Mouse (Mus musculus): ENCODE results near the gene Bid. TPM values are rescaled to one million over a fixed set of nuclear protein-coding genes. Genes with fewer than 3 reads are reported as not detected.
"Not testable (repeated sequence)": the region's sequence is repeated elsewhere in the genome, so short reads cannot be mapped to it uniquely, and the experiment has no call there.

Bid gene
- polyA plus RNA-seq, 1 experiment from 2014 or later: 26.5 TPM

DNA sequence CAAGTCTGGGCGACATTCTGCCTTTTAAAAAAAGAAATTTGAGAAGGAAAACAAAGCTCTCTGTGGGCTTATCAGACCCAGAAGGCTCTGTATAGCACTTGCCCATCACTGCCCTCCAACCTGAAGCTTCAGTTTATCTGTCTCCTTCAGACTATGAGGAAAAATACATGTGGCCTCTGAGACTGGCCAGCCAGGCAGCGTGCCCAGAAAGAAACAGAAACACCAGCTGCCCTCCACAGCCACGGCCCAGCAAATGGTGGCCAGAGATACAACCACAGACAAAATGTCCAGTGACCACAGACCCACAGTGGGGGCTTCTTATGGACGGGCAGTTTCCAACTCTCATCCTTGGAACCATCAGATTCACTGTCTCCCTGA lies 2.1 kb downstream of the Bid start:
- no peak overlapping the region for H3K27ac ChIP-seq (ENCODE audit: low read depth)
- ATAC-seq (replicated peaks; ENCODE audit: low FRiP score, low TSS enrichment, low read depth): no peak
- WGBS: 83% methylated on average over 4 of the region's 4 CpGs
- H3K9me3 ChIP-seq (ENCODE audit: control insufficient read depth, low read length): no peaks in the 10 kb centered on the region
- no peak overlapping the region for H3K4me2 ChIP-seq (ENCODE audit: low read length)
- H3K9ac ChIP-seq (ENCODE audit: low read length): no peak overlapping the region
- no peaks in the 10 kb centered on the region for H3K27me3 ChIP-seq (replicated peaks; ENCODE audit: control insufficient read depth, insufficient read depth, low read length)
- H3K4me1 ChIP-seq (replicated peaks; ENCODE audit: control insufficient read depth, insufficient read depth, low read length): no peaks in the 10 kb centered on the region; the same call in 1 of the 2 replicates
- no peak for DNase-seq (ENCODE audit: low spot score)
- no peaks in the 10 kb centered on the region for H3K36me3 ChIP-seq (ENCODE audit: control insufficient read depth, insufficient read depth, low read length)
- no peak overlapping the region for H3K4me3 ChIP-seq (ENCODE audit: low read depth, low read length)

DNA sequence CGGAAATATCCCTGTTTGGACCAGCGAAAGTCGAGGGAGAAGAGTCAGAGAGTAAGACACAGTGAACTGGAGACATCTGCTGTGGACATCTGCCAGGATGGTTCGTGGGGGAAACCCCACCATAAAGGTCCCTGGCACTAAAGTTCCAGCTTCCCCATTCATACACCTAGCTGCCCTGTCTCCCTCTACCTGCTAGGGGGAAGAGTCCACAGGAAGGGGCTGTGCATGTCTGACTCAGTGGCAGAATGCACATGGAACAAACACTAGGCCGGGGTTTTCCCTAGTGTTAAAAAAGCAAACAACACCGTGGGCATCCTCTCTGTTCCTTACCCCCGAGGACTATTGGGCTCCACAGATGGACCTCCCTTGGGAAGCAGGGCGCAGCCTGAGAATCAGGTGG lies 2.9 kb downstream of the Bid start:
- 87% methylated on average over 8 of the region's 8 CpGs for WGBS
- Histone ChIP-seq H3K9ac (ENCODE audit: low read length) (no peak overlapping the region), H3K27me3 (replicated peaks; ENCODE audit: control insufficient read depth, insufficient read depth, low read length) (no peaks in the 10 kb centered on the region), H3K4me3 (ENCODE audit: low read depth, low read length) (no peak overlapping the region), H3K27ac (ENCODE audit: low read depth) (no peak overlapping the region), H3K36me3 (ENCODE audit: control insufficient read depth, insufficient read depth, low read length) (no peaks in the 10 kb centered on the region), H3K4me2 (ENCODE audit: low read length) (no peak overlapping the region), H3K9me3 (ENCODE audit: control insufficient read depth, low read length) (no peaks in the 10 kb centered on the region), H3K4me1 (replicated peaks; ENCODE audit: control insufficient read depth, insufficient read depth, low read length) (no peaks in the 10 kb centered on the region; the same call in 1 of the 2 replicates)
- DNase-seq (ENCODE audit: low spot score) (no peak), ATAC-seq (replicated peaks; ENCODE audit: low FRiP score, low TSS enrichment, low read depth) (no peak)

DNA sequence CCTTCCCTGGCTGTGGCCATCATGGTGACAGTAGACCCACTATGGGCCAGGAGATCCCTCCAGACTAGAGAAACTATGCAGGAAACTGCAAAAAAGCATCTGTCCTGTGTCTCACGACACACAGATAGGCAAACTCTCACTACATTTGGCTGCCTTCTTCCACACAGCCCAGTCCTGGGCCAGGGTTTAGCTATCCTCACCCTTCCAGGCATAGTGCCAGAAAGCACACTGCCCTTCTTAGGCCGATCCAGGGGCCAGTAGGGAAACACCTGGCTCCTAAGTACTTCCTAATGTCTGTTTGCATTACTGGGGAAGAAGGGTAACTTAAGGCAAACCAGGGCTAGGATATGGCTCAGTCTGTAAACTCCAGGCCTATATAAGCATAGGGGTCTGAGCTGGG lies 3.7 kb downstream of the Bid start:
- no peaks in the 10 kb centered on the region for H3K36me3 ChIP-seq (ENCODE audit: control insufficient read depth, insufficient read depth, low read length)
- ATAC-seq (replicated peaks; ENCODE audit: low FRiP score, low TSS enrichment, low read depth) (no peak), DNase-seq (ENCODE audit: low spot score) (no peak)
- H3K9ac ChIP-seq (ENCODE audit: low read length): no peak overlapping the region
- no peaks in the 10 kb centered on the region for H3K27me3 ChIP-seq (replicated peaks; ENCODE audit: control insufficient read depth, insufficient read depth, low read length)
- no peaks in the 10 kb centered on the region; the same call in 1 of the 2 replicates for H3K4me1 ChIP-seq (replicated peaks; ENCODE audit: control insufficient read depth, insufficient read depth, low read length)
- no peak overlapping the region for H3K4me2 ChIP-seq (ENCODE audit: low read length)
- H3K27ac ChIP-seq (ENCODE audit: low read depth): no peak overlapping the region
- WGBS: 33% methylated on average over 2 of the region's 2 CpGs
- no peaks in the 10 kb centered on the region for H3K9me3 ChIP-seq (ENCODE audit: control insufficient read depth, low read length)
- no peak overlapping the region for H3K4me3 ChIP-seq (ENCODE audit: low read depth, low read length)

DNA sequence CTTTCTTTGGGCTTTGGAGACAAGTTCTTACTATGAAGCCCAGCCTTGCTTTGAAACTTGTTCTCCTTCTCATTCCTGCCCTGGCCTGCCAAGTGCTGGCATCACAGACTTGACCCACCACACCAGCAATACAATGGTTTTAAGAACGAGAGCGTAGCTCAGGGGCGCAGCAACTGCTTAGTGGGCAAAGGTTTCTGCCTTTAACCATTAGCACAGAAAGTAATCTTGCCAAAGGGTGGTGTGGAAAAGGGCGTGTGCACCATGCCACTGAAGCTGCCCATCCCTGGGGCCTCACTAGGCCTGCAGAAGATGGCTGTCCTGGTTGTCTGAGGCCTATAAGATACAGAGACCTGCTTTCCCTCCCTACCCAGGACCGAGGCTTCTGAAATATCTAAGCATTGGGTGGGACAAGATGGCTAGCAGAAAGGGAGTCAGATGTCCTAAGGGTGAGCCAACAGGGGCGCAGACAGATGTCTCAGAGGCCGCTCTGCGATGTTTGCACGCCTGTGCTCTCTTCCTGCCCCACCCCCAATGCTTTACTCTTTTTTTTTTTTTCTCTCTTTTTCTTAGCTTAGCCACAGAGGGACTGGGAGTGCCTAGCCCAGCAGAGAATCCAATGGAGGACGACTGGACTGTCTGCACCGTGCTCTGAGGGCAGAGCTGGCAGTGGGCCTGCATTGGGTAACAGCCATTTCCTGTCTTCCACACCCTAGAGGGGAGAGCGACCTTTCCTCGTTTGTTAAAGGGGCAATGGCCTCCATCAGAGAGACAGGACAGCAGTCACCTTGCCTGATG lies 5.2 kb downstream of the Bid start:
- 68% methylated on average over 13 of the region's 13 CpGs for WGBS
- no peak overlapping the region for H3K9ac ChIP-seq (ENCODE audit: low read length)

DNA sequence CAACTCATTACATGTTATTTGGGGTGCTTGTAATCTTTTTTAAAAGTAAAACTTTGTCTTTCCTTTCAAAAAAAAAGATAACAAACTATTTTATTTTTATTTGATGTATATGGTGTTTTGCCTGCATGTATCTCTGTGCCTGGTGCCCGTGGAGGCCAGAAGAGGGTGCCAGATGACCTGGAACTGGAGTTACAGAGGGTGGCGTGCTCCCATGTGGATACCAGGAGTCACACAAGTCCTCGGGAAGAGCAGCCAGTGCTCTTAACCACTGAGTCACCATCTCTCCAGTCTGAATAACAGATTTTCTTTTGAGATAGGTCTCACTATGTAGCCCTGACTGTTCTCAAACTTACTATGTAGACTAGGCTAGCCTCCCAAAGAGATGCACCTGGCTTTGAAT lies 7.2 kb downstream of the Bid start:
- H3K4me2 ChIP-seq (ENCODE audit: low read length): no peak overlapping the region
- no peak for ATAC-seq (replicated peaks; ENCODE audit: low FRiP score, low TSS enrichment, low read depth)
- no peaks in the 10 kb centered on the region for H3K4me1 ChIP-seq (replicated peaks; ENCODE audit: control insufficient read depth, insufficient read depth, low read length)
- 87% methylated on average over 3 of the region's 3 CpGs for WGBS
- H3K9me3 ChIP-seq (ENCODE audit: control insufficient read depth, low read length): no peaks in the 10 kb centered on the region
- no peaks in the 10 kb centered on the region for H3K36me3 ChIP-seq (ENCODE audit: control insufficient read depth, insufficient read depth, low read length)
- no peak for DNase-seq (ENCODE audit: low spot score)
- H3K27me3 ChIP-seq (replicated peaks; ENCODE audit: control insufficient read depth, insufficient read depth, low read length): no peaks in the 10 kb centered on the region
- no peak overlapping the region for H3K27ac ChIP-seq (ENCODE audit: low read depth)
- no peak overlapping the region for H3K9ac ChIP-seq (ENCODE audit: low read length)
- H3K4me3 ChIP-seq (ENCODE audit: low read depth, low read length): no peak overlapping the region

More for the DNA sequence above, 5.2 kb downstream of the Bid start:
- Histone ChIP-seq H3K27ac (ENCODE audit: low read depth) (no peak overlapping the region), H3K4me2 (ENCODE audit: low read length) (no peak overlapping the region), H3K27me3 (replicated peaks; ENCODE audit: control insufficient read depth, insufficient read depth, low read length) (no peaks in the 10 kb centered on the region), H3K4me3 (ENCODE audit: low read depth, low read length) (no peak overlapping the region), H3K4me1 (replicated peaks; ENCODE audit: control insufficient read depth, insufficient read depth, low read length) (no peaks in the 10 kb centered on the region), H3K36me3 (ENCODE audit: control insufficient read depth, insufficient read depth, low read length) (no peaks in the 10 kb centered on the region), H3K9me3 (ENCODE audit: control insufficient read depth, low read length) (no peaks in the 10 kb centered on the region)
- ATAC-seq (replicated peaks; ENCODE audit: low FRiP score, low TSS enrichment, low read depth): no peak
- DNase-seq (ENCODE audit: low spot score): no peak

DNA sequence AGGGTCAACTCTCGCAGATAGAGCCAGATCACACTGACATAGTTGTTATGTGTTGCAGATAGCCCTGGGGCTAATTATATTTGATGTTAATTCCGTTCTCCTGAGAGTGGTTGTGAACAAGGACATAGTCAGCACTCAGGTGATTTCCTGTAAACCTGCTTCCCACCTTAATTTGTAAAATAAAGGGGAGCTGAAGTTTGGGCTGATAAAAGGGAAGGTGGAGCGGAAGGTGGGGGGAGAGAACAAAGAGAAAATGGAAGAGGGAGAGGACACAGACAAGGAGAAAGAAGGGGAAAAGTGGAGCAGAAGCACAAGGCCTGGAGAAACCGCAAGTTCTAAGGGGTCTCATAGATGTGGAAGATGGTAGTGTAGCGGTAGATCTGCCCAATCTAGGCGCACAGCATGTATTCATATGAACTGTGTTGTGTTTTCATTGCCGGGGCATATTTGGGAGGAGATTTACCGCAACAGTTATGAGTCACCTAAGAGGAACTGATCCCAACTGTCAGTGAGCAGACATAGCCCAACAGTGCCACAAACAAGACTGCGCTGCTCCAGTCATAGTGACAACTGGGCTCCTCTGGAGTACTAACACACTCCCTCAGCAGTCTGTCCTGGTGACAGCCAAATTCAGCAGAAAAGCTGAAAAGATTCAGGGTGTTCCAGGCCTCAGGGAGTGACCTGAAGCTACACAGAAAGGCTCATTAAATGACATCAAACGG lies 8.6 kb downstream of the Bid start:
- not testable (repeated sequence) for ATAC-seq (replicated peaks; ENCODE audit: low FRiP score, low TSS enrichment, low read depth); DNase-seq (ENCODE audit: low spot score); H3K27me3 ChIP-seq (replicated peaks; ENCODE audit: control insufficient read depth, insufficient read depth, low read length); H3K9ac ChIP-seq (ENCODE audit: low read length); H3K4me3 ChIP-seq (ENCODE audit: low read depth, low read length); H3K27ac ChIP-seq (ENCODE audit: low read depth); H3K4me2 ChIP-seq (ENCODE audit: low read length); H3K36me3 ChIP-seq (ENCODE audit: control insufficient read depth, insufficient read depth, low read length); H3K4me1 ChIP-seq (replicated peaks; ENCODE audit: control insufficient read depth, insufficient read depth, low read length); H3K9me3 ChIP-seq (ENCODE audit: control insufficient read depth, low read length)
- 85% methylated on average over 9 of the region's 10 CpGs for WGBS

DNA sequence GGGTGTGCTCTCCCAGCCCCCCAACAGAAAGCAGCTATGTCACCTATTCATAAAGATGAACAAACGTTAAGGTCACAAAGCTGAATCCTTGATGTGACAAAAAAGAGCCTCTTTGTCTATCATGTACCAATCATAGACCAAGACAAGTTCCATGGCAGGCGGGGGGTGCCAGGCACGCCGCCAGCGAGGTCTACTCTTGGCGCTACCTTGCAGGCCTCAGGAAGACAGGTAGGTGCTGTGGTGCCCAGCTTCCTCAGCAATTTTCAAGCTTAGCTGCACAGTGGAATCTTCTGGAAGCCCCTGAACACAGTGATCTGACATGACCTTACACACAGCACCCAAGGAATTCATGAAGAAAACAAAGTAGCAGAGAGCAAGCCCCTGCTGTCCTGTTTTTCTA lies 10.1 kb downstream of the Bid start:
- DNase-seq (ENCODE audit: low spot score): no peak
- no peak overlapping the region for H3K4me3 ChIP-seq (ENCODE audit: low read depth, low read length)
- H3K4me2 ChIP-seq (ENCODE audit: low read length): no peak overlapping the region
- H3K27me3 ChIP-seq (replicated peaks; ENCODE audit: control insufficient read depth, insufficient read depth, low read length): no peaks in the 10 kb centered on the region
- no peak overlapping the region for H3K9ac ChIP-seq (ENCODE audit: low read length)
- no peaks in the 10 kb centered on the region for H3K36me3 ChIP-seq (ENCODE audit: control insufficient read depth, insufficient read depth, low read length)
- ATAC-seq (replicated peaks; ENCODE audit: low FRiP score, low TSS enrichment, low read depth): no peak
- H3K9me3 ChIP-seq (ENCODE audit: control insufficient read depth, low read length): no peaks in the 10 kb centered on the region
- H3K4me1 ChIP-seq (replicated peaks; ENCODE audit: control insufficient read depth, insufficient read depth, low read length): no peaks in the 10 kb centered on the region
- WGBS: 95% methylated on average over 6 of the region's 6 CpGs
- no peak overlapping the region for H3K27ac ChIP-seq (ENCODE audit: low read depth)

DNA sequence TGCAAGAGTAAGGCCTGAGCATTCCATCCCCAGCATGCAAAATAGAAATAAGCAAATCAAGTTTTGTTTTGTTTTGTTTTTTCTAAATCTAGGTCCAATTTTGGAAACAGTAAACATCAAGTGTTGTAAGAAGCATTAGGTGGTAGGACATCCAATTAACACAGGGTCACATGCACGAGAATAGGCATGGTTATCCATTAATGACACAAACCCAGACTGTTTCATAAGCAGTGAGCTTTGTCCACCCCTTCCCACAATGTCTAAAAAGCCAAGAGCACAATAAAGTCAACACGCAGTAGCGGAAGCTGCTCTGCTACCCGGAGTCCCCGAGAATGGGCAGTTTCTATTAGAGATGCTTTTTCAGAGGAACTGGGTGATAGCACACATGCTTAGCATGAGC lies 11.5 kb downstream of the Bid start:
- Histone ChIP-seq H3K27me3 (replicated peaks; ENCODE audit: control insufficient read depth, insufficient read depth, low read length) (no peaks in the 10 kb centered on the region), H3K4me3 (ENCODE audit: low read depth, low read length) (no peak overlapping the region), H3K36me3 (ENCODE audit: control insufficient read depth, insufficient read depth, low read length) (no peaks in the 10 kb centered on the region), H3K9ac (ENCODE audit: low read length) (no peak overlapping the region), H3K9me3 (ENCODE audit: control insufficient read depth, low read length) (no peaks in the 10 kb centered on the region), H3K27ac (ENCODE audit: low read depth) (no peak overlapping the region), H3K4me2 (ENCODE audit: low read length) (no peak overlapping the region), H3K4me1 (replicated peaks; ENCODE audit: control insufficient read depth, insufficient read depth, low read length) (no peaks in the 10 kb centered on the region)
- no peak for DNase-seq (ENCODE audit: low spot score)
- 82% methylated on average over 5 of the region's 5 CpGs for WGBS
- no peak for ATAC-seq (replicated peaks; ENCODE audit: low FRiP score, low TSS enrichment, low read depth)

DNA sequence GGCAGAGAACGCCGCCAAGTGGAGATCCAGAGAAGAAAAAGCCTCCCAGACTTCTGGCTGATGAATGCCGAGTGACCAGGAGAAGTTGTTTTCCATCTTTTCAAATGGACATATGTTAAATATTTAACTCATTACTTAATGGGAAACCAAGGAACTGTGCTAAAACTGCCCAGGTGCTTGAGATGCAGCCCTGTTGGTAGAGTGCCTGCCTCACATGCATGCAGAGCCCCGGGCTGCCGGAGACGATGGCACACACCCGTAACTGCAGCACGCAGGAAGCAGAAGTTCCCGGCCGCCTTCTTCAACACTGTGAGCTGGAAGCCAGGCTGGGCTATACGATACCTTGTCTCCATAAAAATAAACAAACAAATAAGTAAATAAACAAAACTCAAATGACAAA lies 12.7 kb downstream of the Bid start:
- Histone ChIP-seq H3K9ac (ENCODE audit: low read length) (no peak overlapping the region), H3K4me2 (ENCODE audit: low read length) (no peak overlapping the region), H3K27me3 (replicated peaks; ENCODE audit: control insufficient read depth, insufficient read depth, low read length) (no peaks in the 10 kb centered on the region), H3K27ac (ENCODE audit: low read depth) (no peak overlapping the region), H3K4me1 (replicated peaks; ENCODE audit: control insufficient read depth, insufficient read depth, low read length) (no peaks in the 10 kb centered on the region), H3K4me3 (ENCODE audit: low read depth, low read length) (no peak overlapping the region), H3K9me3 (ENCODE audit: control insufficient read depth, low read length) (no peaks in the 10 kb centered on the region), H3K36me3 (ENCODE audit: control insufficient read depth, insufficient read depth, low read length) (no peaks in the 10 kb centered on the region)
- ATAC-seq (replicated peaks; ENCODE audit: low FRiP score, low TSS enrichment, low read depth): no peak
- DNase-seq (ENCODE audit: low spot score): no peak
- 83% methylated on average over 11 of the region's 11 CpGs for WGBS

Data from intestine, embryonic 14.5 days (tissue).